Mouse (Mus musculus) B cell, adult 62 days (primary cell): ENCODE data around the gene Trem1. TPM values are rescaled to one million over a fixed set of nuclear protein-coding genes. Genes with fewer than 3 reads are reported as not detected.

Experiments used
- total RNA-seq: library from RNA; stranded (reverse); gene quantifications from 4 replicates; pipeline ENCODE4 v1.2.4, GENCODE M21; 2023

The Trem1 gene
- 1.7 to 2.2 TPM (median 2.1 TPM) in 4 replicates for total RNA-seq

DNA sequence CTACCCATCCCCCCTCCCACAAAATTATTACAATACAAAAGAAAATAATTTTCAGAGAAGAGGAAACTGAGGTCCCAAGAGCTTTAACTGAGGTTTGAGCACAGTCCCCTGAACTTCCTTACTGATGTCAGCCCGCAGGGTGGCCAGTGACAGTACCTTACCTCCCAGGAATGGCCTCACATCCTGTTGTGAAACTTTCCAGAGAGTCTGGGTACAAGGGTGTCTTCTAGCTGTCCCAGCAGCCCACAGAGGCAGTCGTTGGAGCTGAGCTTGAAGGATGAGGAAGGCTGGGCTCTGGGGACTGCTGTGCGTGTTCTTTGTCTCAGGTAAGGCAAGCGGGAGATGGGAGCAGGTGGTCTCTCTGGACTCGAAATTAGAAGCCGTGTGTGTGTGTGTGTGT is at the start of gene Trem1:
Gene Trem1, plus strand, starts transcription at position 251 of the 400 bp plus-strand sequence.

DNA sequence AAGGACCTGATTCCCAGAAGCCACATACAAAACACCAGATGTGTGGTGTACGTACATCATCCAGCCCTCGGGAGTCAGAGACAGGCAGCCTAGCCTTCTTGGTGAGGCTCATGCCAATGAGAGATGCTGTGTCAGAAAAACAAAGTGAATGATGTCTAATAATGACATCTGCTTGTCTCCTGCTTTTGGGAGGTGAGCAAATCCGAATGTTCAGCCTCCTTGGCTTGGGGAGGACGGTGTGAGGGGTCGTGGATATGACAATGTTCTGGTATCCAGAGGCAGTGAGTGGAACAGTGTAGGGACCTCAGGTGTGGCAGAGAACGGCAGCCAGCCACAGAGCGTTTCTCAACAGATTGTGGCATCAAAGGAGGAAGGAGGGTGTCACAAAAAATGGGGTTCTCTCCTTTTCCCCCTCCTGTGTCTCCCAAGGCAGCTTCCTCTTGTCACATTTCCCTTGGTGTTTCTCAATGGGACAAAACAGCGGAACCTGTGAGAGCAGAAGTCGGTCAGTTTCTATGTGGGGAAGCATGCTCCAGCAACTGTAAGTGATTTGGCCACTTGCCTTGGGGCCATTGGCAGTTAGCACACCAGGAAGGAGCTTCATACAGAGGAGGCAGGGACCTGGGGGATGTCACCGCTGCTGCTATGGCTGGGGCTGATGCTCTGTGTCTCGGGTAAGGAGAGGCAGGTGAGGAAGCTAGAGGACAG is 14.8 kb downstream of the Trem1 start, which contains the start of gene Trem3:
Gene Trem3, plus strand, starts transcription at position 557 of the 708 bp plus-strand sequence.

DNA sequence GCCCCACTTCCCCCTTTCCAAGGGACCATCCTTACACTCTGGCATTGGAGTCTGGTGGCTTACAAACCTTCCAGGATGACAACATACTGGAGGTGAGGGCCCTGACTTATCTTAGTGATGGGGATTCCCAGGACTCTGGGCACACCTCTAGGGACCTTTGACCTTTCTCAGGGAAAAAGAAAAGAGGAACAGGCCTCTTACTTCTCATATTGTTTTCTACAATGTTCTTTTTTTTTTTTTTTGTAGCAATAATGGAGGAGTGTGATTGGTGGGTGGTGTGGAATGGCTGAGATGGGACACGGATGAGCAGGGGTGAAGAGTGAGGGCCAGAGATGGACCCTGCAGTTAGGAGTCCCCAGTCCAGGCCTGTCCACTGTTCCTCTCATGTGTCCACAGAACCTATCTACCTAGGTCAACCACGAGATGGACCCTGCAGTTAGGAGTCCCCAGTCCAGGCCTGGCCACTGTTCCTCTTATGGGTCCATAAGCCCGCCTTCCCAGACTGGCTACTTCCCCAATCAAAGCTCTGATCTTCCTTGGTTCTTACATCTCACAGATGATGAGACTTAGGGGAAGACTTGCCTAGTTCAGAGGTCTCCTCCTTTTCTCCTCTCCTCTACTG is 31.3 kb downstream of the Trem1 start, which contains the start of gene Treml4:
Gene Treml4, plus strand, starts transcription at position 555 of the 622 bp plus-strand sequence.

Other genes starting within 250 kb of the Trem1 start
- gene 1700122O11Rik, start 194.5 kb upstream of the Trem1 start, total RNA-seq = not detected in 4 replicates
- gene 1700067P10Rik, start 143.4 kb upstream of the Trem1 start, total RNA-seq = not detected in 4 replicates
- gene 9830107B12Rik, start 86.5 kb upstream of the Trem1 start, total RNA-seq = 0.30 to 0.60 TPM (median 0.32 TPM) in 3 of 4 replicates, not detected in the other
- gene A530064D06Rik, start 65.5 kb upstream of the Trem1 start, total RNA-seq = 0.72 to 1.5 TPM in 2 of 4 replicates, not detected in the others
- gene Trem3, start 15.0 kb downstream of the Trem1 start, total RNA-seq = not detected in 4 replicates
- 1.4 to 4.1 TPM (median 3.5 TPM) in 4 replicates for gene Treml4, start 31.5 kb downstream of the Trem1 start, total RNA-seq
- gene Treml2, start 66.7 kb downstream of the Trem1 start, total RNA-seq = 174 to 186 TPM (median 177 TPM) in 4 replicates
- 7.4 to 11.3 TPM (median 9.5 TPM) in 4 replicates for gene B430306N03Rik, start 83.4 kb downstream of the Trem1 start, total RNA-seq
- not detected in 4 replicates for gene Trem2, start 113.6 kb downstream of the Trem1 start, total RNA-seq
- gene Treml1, start 127.1 kb downstream of the Trem1 start, total RNA-seq = 0.49 TPM in 1 of 4 replicates, not detected in the others
- 86.8 to 106 TPM (median 101 TPM) in 4 replicates for gene Nfya, start 177.1 kb downstream of the Trem1 start, total RNA-seq
- gene Oard1, start 177.2 kb downstream of the Trem1 start, total RNA-seq = 36.9 to 47.5 TPM (median 43.1 TPM) in 4 replicates
- gene Apobec2, start 200.2 kb downstream of the Trem1 start, total RNA-seq = 0.42 to 0.70 TPM (median 0.69 TPM) in 3 of 4 replicates, not detected in the other
- not detected in 4 replicates for gene Tspo2, start 218.8 kb downstream of the Trem1 start, total RNA-seq
- 3.3 to 6.2 TPM (median 4.7 TPM) in 4 replicates for gene Unc5cl, start 222.1 kb downstream of the Trem1 start, total RNA-seq